17 mouse cellular contexts compared by ENCODE assay signal in the genomic region with DNA sequence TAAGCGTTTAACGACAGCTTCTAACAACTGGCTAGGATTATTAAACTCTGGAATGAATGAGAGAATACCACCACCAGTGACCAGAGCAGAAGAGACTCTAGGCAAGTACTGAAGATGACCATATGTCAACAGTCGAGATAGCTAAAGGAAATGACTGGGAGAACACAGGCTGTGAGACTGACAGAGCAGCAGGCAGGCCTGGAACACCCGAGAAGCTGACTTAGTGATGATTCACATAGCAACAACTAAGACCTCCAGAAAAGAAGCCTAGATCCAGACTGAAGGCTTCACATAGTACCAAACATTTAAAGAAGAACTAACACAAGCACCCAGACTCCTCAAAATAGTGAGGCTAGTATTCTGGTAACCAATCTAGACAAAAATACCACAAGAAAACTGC.
"Had no signal": no experiment of that assay in that cellular context is flagged by ENCODE, and none has a peak within 500 bp of the region (broad histone marks: within the 10 kb centered on the region; RNA-seq: fewer than 3 reads in every experiment).

No protein-coding gene starts in this region.

- H3K4me1 ChIP-seq: limb, embryonic 10.5 days; midbrain, embryonic 13.5 days had no signal

- DNase-seq: kidney, adult 8-10 months; kidney, postnatal 10 days; kidney, postnatal 36 days; liver; lung, adult 18-20 months; lung, postnatal 14 days; thymus, adult 2 months; thymus, postnatal 14 days; thymus, postnatal 4 days had no signal

- H3K4me3 ChIP-seq: kidney, embryonic 15.5 days; limb, embryonic 10.5 days; limb, embryonic 13.5 days; liver, embryonic 12.5 days; liver, embryonic 15.5 days; midbrain, embryonic 13.5 days had no signal

- ATAC-seq: liver, embryonic 12.5 days; midbrain, embryonic 13.5 days; midbrain, embryonic 16.5 days had no signal

- H3K27ac ChIP-seq: kidney, embryonic 15.5 days; limb, embryonic 10.5 days; limb, embryonic 13.5 days; liver, embryonic 12.5 days; liver, embryonic 15.5 days; macrophage; midbrain, embryonic 13.5 days had no signal

- H3K27me3 ChIP-seq: kidney, embryonic 15.5 days; limb, embryonic 13.5 days; liver, embryonic 12.5 days; liver, embryonic 15.5 days; midbrain, embryonic 13.5 days had no signal

- H3K4me2 ChIP-seq: kidney, embryonic 15.5 days; limb, embryonic 13.5 days; liver, embryonic 12.5 days; liver, embryonic 15.5 days; midbrain, embryonic 13.5 days had no signal

- H3K9ac ChIP-seq: kidney, embryonic 15.5 days; limb, embryonic 13.5 days; liver, embryonic 12.5 days; liver, embryonic 15.5 days; midbrain, embryonic 13.5 days had no signal

- H3K9me3 ChIP-seq: kidney, embryonic 15.5 days; limb, embryonic 10.5 days; limb, embryonic 13.5 days; liver, embryonic 12.5 days; liver, embryonic 15.5 days; midbrain, embryonic 13.5 days had no signal
